Mouse (Mus musculus) urinary bladder, postnatal 25 days (tissue): ENCODE data around the gene Tspan5.

Source experiments
- DNase-seq: peaks from one replicate; pipeline ENCODE4 v3.0.0; 2022; ENCODE audit warnings: low spot score

The Tspan5 gene

DNA sequence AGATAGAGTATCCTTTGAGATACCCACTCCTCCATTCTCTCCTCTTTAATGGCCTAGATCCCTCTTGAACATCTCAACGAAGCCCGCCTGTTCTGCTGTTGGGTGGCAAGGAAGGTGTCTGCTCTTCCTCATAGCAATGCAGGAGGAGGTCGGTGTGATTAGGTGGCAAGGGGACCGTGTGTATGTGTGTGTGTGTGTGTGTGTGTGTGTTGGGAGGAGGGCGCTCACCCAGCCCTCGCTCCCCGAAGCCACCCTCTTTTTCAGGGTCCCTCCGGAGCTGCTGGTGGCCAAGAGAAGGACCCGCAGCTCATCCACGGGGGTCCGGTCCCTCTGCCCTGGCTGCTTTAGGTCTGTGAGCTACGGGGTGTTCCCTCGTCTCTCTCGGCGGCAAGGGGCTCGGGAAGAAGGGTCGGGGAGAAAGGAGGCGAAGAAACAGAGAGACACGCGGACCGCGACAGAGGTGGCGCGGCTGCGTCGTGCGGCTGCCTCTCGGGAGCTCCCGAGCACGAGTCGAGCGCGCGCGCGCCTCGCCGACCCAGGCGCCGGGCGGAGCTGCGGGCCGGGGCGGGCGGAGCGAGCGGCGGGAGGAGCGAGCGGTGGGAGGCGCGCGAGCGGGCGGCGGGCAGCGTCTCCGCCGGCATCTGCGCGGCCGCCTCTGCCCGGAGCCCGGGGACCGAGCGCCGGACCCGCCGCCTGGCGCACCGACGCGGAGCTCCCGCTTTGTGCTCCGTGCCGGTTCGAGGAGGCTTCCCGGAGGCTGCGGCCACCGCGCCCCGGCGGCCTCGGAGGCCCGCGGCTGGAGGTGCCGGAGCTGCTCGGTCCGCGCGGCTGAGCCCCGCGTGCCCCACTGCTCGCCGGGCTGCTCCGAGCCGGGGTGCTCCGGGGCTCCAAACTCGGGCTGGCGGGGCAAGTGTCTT, at the start of gene Tspan5:
Gene Tspan5 (plus strand): TSS at position 547 of the 917 bp plus-strand sequence.
- DNase-seq: peak; percentile 76

DNA sequence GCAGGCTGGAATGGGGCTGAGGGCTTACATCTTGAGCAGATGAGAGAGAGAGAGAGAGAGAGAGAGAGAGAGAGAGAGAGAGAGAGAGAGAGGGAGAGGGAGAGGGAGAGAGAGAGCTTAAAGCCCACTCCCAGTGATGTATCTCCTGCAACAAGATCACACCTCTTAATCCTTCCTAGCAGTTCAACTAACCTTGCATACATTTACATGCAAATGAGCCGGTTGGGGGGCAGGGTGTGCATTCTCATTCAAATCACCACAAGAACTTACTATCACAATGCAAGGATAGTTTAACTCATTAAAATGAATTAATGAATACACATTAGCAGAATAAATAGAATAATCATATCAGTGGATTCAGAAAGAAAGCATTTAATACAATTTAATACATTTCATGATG, 49.7 kb upstream of the Tspan5 start:
- no peak for DNase-seq

- no peak for DNase-seq
These were observed 38.6 kb upstream of the Tspan5 start for GRCm38 (mm10) chr3:138703399-138703798.

- no peak for DNase-seq
These were observed 37.5 kb upstream of the Tspan5 start for GRCm38 (mm10) chr3:138704469-138704868.

GRCm38 (mm10) chr3:138705875-138706274, 36.1 kb upstream of the Tspan5 start:
- DNase-seq: no peak

GRCm38 (mm10) chr3:138709183-138709582, 32.8 kb upstream of the Tspan5 start:
- DNase-seq: no peak

- DNase-seq: no peak
These were observed 30.0 kb upstream of the Tspan5 start for GRCm38 (mm10) chr3:138711971-138712370.

DNA sequence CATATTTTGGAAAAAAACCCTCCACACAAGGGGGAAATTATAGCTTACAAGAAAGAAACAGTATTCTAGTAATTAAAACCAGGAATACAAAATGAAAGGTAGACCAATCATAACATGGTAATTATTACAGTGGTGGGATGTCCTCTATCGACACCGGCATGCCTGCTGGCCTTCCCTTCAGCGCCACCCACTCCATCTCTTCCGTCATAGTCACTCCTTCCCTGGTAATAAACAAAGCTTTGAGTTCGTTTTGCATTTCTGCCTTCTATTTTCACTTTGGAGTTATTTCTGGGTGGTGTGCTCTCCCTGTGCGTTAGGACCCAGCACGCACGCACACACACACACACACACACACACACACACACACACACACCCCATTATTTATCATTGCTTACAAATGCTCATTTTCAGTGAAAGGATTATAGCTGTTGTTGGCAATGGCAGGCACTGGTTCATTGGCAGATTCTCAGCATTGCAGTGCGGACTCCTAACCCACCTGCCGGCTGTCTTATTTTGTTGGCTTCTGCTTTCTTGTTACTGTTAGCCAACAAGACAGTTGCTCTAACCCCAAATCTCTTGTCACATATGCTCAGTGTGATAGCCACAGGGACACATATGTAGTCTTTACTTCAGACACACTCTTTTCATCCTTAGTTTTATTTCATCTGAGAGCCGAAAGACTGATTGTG, 29.4 kb upstream of the Tspan5 start:
- no peak for DNase-seq

GRCm38 (mm10) chr3:138713141-138713540, 28.9 kb upstream of the Tspan5 start:
- no peak for DNase-seq

DNA sequence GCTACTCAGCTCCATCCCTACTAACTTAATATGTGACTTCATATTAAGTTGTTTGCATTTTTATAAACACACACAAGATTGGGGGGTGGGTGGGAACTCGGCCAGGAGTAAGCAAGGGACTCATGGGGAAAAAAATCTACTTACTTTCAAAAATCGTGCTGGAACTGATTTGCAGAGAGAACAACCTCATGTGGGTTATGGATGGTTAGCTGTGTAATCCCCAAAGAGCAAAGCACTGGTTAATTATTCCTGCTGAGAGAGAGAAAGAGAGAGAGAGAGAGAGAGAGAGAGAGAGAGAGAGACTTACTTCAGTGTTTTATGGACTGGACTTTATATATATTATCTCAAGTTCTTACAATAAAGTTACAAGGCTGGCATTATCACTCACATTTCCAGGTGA, 27.2 kb upstream of the Tspan5 start:
- no peak for DNase-seq

- DNase-seq: no peak
These were observed 26.8 kb upstream of the Tspan5 start for GRCm38 (mm10) chr3:138715212-138715611.

- no peak for DNase-seq
These were observed 25.0 kb upstream of the Tspan5 start for GRCm38 (mm10) chr3:138717040-138717439.

GRCm38 (mm10) chr3:138722152-138722551, 19.8 kb upstream of the Tspan5 start:
- no peak for DNase-seq

- no peak for DNase-seq
These were observed 14.4 kb upstream of the Tspan5 start for GRCm38 (mm10) chr3:138727571-138727970.

DNA sequence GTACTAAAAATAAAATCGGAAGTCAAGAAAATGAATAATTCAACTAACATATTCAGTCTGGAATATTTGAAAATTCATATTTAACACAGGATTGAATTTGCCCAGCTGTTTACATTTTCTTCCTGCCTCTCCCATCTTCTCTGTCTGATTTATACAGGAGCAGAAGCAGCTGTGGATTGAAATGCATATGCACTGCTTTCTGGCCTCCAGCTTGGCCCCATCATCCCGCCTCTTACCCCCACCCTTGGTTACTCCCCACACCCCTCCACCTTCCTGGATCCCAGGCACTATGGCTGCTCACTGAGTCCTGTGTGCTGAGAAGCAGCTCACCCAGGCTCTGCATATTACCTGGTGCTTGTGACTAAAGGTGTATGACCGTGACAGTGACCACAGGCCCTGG, 13.2 kb upstream of the Tspan5 start:
- no peak for DNase-seq

GRCm38 (mm10) chr3:138730812-138731211, 11.2 kb upstream of the Tspan5 start:
- no peak for DNase-seq

DNA sequence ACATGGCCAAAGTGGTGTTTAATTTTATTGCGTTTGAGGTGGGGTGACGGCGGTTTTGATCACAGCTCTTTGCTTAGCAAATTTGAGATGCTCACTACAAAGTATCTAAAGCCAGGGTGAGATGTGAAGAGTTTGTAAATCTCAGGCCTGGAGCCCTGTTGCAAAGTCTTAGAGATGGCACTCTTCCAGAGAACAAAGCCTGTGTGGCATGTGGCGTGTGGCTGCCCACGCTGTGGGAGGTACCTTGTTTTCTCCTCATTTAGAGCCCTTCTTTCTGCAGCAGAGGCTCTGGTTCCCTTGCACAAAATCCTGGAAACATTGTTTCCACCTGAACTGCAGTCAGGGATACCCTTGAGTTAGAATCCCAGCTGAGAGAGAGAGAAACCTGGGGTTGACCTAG, 6.2 kb upstream of the Tspan5 start:
- DNase-seq: no peak

DNA sequence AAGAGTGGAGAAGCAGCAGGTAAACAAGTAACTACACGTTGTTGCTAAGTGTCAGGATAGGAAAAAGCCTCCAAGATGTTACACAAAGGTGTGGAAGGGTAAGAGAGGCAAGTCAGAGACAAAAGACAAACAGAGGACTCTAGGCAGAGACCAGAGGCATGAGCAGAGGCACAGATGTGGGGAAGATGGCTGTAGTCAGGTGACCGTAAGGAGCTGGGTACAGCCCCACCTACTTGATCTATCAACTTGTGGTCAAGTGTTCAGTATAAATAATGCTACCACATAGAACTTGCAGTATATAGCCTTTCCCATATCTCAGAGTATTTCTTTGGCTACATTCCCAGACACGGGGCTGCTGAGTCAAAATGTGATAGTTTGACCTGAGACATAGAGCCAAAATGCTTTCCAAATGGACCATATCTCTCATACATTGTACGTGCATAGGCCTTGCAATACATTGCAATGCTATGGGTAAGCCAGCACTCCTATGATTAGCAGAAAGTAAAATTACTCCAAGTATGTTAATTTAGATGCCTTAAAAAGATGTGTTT, 2.8 kb upstream of the Tspan5 start:
- DNase-seq: no peak

DNA sequence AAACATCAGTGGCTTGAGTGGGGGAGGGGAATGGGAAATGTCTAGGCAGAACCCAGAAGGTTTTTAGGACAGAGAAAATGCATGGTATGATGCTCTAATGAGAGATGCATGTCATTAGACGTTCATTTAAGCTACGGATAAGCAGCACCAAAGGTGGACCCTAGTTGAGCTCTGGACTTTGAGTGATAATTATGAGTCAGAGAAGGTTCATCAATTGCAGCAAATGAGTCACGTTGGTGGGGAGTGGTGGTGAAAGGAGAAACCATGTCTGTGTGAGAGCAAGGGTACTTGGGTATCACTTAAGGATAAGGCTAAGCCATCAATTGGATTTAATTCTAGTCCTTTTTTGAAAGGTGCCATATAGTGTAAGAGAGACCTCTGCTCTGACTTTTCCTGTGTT, 1.7 kb upstream of the Tspan5 start:
- no peak for DNase-seq

DNA sequence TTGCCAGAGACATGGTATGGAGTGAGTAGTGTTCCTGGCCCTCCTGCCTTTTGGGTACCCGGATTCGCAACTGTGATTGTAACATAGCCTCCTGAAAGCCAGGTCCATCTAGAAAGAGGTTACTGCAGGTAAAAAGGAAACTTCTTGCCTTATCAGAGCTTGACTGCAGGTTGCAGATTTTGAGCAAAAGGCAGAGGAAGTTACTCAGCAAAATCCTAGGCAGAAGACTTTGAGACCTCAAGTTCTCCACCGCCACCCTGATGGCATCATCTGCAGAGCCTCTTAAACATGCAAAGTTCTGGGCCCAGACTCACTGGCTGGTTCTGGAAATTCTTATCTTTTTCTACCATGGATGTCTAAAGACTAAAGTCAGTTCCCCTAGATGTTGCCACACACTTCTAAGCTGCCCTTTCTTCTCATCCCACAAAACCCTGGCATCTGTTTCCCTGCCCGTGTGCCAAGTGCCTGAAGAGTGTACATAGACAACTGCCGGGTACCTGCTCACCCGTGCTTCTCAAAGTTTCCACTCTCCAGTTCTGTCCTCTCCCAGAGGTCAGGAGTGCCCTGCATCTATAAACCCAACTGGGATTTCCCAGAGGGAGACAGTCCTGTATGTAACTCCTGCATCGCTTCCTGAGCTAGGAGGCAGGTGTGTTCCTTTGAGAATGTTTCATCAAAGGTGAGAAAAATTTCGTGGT, 1.0 kb upstream of the Tspan5 start:
- no peak for DNase-seq

- DNase-seq: no peak
These were observed 553 bp downstream of the Tspan5 start for GRCm38 (mm10) chr3:138742566-138742930.

- peak; percentile 51 for DNase-seq
These were observed 1.2 kb downstream of the Tspan5 start for GRCm38 (mm10) chr3:138743061-138743671.
